Mouse (Mus musculus) heart, postnatal 4 days (tissue): ENCODE data around the gene Vsir. TPM values are rescaled to one million over a fixed set of nuclear protein-coding genes. Genes with fewer than 3 reads are reported as not detected.
A peak's percentile ranks its signal among the peaks of the same experiment; 100 is the strongest.

Experiments used
- DNase-seq: peaks from one replicate; pipeline ENCODE4 v3.0.0; 2021
- total RNA-seq, 2 experiments: library from RNA; stranded (reverse); gene quantifications; 2 replicates each; pipeline ENCODE4 v1.2.3; 2021

Vsir gene
- total RNA-seq, 2 experiments from 2014 or later, result 11.1 to 15.0 TPM

DNA sequence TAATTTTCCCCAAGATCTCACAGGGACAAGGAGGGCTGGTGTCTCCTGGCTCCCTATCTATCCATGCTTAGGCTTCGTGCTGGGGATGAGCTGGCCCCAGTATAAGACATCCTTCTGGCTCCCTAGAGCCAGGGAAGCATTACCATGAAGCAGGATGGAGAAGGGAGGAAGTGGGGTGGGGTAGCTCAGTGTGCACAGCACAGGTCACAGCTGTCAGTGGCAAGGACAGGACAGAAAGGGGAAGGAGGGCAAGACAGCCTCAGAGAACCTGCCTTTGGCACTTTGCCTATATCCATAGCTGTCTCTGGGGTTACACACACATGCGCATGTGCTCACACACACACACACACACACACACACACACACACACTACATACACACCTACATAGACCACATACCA, 41.7 kb downstream of the Vsir start:
- no peak for DNase-seq

DNA sequence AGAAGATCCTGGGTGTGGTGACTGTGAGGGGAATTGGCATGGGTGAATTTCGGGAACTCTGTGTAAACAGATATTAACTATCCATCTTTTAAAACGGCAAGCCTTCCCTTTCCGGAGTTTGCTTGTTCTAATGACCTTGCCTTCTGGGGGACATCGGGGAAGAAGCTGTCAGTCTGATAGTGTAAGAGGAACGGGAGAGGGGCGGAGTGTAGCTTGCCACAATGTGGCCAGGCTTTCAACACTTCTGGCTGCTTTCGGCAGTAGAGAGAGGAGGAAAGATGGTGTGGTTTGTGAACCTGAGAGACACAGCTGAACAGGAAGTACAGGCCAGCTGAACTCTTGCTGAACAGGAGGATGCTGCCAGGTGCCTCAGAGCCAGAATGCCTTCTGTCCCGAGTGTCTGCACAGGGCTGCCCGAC, 42.8 kb downstream of the Vsir start:
- peak; percentile 36 for DNase-seq

DNA sequence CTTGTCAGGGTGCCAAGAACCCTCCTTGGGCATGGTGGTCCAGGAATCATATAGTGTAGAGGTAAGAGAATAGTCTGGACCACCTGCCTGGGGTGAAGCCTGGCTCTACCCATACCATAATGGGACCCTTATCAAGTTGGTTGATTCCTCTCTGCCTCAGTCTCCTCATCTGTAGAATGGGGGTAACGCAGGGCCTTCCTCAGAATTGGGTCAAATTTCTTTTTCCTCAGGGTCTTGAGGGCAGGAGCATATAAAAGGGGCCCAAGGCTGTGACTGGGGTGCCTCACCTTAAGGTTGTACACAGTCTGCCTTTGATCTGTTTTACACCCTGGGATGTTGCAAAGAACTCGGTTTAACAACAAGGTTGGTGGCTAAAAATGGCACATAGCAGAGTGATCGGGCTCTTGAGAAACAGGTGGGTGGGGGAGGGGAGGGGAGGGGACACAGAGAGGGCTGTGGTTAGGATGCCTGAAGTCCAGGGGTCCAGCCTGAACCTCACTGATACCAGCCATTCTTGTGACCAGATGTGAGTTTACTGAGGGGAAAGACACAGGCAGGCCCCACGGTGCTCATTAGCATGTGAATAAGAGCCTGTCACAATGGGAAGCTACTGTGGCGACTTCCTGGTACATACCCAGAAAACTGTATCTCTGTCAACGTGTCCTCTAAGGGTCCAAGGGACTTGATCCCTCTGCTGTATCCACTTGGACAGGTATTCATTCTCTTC, 43.7 kb downstream of the Vsir start:
- DNase-seq, result no peak

DNA sequence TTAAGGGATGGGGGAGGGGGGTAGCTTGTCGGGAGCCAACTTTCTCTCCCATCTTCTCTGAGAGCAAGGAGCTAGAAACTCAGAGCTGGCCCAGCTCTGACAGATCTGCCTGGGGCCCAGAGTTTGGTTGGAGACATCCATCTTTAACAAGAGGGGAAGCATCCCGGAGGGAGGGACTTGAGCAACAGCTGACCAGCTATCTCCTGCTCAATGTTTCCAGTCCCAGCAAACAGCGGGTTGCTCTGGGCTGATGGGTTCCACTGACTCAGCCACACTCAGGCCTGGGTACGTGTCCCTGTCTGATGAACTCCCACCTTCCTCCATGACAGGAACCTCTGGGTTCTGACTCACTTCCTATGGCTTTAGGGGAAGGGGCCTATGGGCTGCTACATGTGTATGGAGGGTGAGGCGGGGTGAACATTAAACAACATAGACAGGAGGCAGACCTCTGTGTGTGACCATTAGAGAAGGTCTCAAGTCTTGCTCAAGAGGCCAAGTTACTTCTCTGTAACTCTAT, 44.3 kb downstream of the Vsir start:
- no peak for DNase-seq

DNA sequence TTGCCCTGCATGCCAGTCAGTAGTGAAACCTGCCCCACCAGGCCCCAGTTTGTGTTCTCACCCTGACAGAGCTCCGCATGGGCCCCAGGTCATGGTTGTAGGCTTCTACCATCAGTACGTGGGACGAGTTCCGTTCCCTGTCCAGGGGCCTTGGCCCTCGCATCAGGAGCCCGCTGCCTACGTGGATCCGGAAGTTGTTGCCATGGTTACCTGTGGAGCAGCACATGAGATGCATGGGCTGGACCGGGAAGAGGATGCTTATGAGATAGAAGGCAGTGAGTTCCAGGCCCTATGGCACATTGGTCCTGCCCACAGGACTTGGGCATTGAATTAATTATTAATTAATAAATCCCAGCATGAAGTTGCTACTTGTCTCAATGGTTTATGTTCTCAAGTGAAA, 45.0 kb downstream of the Vsir start:
- no peak for DNase-seq

DNA sequence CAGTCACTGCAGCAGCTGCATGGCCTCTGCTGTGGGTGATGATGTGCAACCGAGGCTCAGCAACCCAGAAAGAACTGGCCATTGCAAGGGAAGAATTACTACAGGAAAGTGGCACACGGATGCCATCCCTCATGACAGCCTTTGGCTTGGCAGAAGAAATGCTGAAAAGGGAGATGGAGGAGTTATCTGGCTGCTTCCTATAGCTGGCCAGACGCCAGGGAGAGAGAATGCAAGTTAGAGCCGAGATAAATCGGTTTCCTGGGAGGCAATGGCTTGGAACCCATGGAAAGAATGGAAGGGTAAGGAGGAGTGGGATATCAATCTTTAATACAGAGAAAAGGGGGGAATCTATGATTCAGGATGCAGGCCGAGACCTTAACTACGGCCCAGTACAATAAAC, 48.3 kb downstream of the Vsir start:
- DNase-seq, result no peak

DNA sequence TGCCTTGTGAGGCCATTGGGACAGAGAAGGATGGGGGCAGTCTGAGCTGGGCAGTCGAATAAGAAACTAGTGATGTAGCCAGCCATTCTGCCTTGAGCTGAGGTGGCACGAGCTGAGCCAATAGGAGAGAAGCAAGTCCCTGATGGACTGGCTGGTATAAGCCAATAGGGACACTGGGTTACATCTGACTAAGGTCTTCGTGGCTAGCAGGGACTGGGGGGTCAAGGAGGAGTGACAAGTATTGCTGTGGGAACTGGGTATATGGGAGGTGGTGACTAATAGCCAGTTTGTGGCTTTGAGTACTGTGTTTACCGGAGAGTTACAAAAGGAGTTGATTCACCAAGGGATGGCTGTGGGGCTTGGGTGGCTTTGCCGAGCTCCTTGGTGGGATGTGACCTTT, 49.0 kb downstream of the Vsir start:
- no peak for DNase-seq

DNA sequence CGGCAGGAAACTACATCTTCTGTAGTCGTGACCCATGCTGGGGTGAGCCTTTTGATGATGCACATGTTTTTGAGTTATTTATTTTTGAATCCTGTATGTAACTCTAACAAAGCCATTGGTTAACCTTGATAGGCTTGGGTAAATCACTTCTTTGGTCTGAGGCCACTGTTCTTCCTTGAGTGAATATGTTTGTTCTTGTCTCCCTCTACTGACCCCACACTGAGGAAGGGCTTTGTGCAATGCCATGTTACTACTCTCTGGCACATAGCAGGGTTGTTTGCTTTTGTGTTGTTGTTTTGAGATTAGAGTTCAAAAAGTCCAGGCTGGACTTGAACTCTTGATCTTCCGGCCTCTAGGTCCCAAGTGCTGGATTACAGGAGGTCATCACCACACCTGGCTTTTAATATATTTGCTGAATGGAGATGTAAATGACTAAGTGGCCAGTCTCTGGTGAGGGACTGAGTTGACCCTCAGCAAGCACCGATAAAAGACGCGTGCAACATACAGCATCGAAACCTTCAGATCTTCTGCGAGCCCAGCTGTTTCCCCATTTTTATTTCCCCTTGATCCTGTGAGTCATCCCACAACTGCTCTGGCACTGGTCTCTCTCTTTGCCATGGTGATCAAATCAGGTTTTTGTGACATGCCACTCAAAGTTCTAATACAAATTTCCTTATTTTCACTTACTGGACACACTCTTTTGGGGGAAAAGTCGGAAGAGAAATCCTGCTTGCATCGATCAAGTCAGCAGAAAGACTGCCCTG, 51.6 kb downstream of the Vsir start:
- no peak for DNase-seq

DNA sequence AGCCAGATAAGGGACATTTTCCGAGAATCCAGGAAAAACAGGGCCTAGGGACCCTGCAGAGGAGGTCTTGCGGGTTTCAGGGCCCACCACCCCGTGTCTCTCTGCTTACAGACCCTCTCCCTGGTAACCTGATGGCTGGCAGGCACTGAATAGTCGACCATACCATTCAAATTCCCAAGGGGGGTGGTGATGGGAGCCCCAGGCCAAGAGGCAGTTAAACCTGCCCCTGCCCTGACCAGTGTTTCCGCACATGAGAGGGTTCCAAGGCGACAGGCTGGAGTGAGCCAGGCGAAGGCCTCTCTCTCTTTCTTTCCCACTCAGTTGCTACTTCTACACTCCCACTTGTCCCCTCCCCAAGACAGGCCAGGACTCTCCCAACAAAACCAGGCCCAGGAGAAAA, 52.8 kb downstream of the Vsir start, which contains the start of gene Gm17455:
TSS of gene Gm17455 (plus strand) at position 278 of the 400 bp plus-strand sequence.
- no peak for DNase-seq

DNA sequence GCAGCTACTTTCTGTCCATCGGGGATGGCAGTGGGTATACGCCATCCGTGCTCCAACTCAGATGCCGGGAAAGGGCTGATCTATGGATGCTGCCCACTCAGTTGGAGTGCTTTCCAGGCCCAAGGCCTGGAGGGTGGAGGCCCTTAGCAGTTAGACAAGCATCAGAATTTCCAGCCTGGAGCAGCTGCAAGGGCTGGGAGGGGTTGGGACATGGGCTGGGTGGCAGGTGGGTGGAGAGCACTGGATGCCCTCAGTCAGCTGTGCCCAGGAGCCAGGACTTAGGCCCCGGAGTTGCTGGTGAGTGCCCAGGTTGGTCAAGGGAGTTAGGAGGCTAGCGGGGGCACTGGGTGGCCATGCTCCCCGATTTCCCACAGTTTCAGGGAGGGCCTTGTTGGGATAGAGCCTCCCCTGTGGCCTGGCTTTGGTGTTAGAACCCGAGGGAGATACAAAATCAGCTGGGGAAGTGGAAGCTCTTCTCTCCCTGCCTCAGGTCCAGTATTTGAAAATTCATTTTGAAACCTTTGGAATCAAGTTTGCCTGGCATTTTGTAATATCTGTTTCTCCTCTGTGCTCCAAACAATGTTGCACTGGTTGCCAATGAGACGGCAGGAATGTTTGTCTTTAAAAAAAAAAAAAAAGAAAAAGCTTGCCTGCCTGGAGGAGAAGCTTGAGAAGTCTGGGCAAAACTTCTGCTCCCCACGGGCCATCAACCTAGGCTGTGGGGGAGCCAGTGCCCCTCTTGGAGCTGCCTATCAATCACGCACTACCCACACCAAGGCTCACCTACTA, 54.0 kb downstream of the Vsir start:
- no peak for DNase-seq

DNA sequence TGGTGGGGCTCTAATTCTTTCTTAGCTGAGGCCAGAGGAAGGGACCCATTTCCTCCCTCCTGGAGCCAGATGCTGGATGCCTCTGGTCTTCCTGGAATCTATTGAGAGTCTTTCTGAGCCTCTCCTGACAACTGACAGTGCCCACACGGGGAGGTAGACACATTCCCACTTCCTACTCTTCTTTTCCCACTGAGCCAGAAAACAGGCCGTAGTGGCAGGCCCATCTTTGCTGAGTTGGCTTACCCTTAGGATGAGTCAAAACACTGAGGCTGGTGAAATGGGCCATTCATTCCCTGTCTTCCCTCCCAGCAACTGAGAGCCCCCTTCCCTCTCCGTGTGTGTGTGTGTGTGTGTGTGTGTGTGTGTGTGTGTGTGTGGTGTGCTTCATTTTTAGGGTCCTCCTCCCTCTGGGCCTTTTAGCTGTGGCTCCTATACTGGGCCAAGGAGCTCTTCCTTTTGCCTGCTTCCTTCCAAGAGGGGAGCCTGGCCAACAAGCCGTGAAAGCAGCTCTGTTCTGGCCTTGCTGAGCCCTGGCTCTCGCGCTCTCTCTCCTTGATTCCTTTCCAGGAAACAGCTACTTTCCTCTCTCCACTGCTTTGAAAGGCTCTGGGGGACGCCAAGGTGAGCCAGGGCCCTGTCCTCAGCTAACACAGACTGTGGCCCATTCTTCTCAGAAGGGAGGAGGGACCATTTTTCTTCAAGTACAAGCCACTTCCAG, 59.0 kb downstream of the Vsir start:
- DNase-seq, result peak; percentile 47

DNA sequence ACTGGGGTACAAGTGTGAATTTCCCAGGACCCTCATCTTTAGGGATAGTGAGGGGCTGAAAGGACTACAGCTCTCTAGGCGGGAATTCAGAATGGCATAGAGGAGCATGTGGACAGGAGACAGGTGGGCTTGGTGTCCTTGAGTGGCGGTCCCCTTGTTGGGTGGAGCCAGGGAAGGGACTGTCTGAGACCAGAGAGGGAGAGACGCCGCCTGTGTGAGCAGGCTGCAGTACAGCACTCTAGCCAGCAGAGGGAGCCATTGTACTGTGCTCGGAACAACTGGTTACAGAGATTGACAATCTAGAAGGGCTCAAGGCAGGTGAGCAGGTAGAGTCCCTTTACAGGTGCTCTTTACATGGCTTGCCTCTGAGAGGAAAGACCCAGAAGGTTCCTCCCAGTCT, 61.2 kb downstream of the Vsir start:
- peak; percentile 78 for DNase-seq

DNA sequence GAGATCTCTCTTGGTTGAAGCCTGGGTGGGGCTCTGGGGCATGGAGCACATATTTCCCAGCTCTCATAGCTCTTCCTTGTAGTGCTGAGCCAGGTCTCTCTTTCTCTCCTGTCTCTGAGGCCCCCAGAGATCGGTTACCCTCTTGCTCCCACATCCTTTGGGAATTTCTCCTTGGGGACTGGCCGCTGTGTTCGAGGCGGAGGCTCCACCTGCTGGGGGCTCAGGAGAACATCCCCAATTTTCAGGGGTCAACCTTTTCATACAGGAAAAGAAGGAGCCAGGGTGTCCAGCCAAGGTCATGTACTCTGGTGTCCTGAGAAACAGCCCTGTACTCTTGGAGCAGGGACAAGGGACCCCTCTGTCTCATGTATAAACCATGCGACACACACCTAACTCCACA, 65.1 kb downstream of the Vsir start:
- peak; percentile 23 for DNase-seq

DNA sequence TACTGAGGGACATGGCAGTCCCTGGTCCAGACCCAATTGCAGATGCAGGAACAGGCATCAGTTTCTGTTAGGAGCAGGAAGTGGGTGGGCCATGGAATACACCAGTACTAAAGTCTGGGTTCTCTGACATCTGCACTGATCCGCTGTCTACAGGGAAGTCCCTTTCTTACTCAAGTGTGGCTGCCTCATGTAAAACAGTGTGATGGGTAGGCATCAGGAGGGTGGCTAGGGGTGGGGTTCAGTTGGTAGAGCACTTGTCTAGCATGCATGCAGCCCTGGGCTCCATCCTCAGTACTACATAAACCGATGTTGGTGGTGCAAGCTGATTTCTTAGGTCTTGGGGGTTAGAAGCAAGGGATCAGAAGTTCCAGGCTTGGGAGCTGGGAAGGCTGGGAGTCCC, 67.1 kb downstream of the Vsir start:
- DNase-seq, result no peak

DNA sequence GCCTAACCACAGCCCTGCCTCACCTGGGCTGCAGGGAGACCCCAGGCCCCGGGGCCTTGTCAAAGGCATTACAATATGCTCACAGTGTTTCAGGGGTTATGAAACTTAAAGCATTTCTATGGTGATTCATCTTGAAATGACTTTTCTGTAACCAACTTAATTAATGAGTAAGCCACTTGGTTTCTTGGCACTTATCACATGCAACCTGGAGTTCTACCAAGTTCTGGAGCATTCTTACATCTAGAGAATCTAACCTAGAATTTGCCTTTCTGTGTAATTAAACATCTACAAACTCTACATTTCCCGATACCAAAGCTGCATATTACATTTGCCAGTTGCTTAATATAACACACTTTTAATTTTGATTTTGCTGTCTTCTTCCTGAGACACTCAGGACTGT, 70.4 kb downstream of the Vsir start:
- no peak for DNase-seq

DNA sequence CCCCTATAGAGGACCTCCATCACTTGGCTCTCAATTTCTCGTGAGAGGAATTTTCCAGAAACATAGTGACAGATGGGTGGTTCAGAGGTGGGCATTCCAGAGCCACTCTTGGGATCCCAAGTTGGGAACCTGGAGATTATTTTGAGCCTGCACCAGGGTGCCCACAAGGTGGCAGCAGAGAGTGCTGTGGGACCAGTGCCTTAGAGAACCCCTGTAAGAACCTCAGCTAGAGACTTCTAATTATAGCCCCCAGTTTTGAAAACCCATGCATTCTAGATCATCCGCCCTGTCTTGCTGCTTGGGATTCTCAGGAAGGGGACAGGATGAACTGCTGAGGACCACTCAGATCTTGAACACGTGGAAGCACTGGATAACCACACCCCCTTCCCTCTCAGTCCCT, 71.5 kb downstream of the Vsir start:
- DNase-seq, result peak; percentile 81

DNA sequence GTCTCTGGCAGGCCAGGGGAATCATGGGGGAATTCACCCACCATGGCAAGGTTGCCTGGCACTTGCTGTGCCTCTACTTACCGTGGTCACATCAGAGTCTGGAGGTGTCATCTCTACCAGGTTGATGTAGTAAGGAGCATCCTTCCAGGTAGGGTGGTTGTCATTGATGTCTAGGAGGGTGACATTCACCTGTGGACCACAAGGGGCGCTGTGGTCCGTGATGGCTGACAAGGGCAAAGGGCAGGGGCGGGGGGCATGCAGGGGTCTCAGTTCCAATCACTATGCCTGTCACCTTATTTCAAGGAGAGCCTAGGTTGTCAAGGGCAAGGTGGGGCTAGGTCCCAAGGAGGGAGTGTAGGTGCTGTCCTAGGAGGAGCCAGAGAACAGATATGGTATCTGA, 73.0 kb downstream of the Vsir start:
- no peak for DNase-seq

Other genes starting within 250 kb of the Vsir start
- gene Spock2, start 240.6 kb upstream of the Vsir start, total RNA-seq, result 1 to 10 TPM; 6.5 to 8.5 TPM
- 1 to 10 TPM; 1.6 to 2.4 TPM for gene Chst3, start 127.6 kb upstream of the Vsir start, total RNA-seq
- 100 to 1,000 TPM; 554 to 566 TPM for gene Psap, start 69.2 kb upstream of the Vsir start, total RNA-seq
- not detected for gene Gm17455, start 52.9 kb downstream of the Vsir start, total RNA-seq